9 mouse cellular contexts compared by ENCODE assay signal in genomic region chr5:75151146-75151900, GRCm38 (mm10). TPM values are rescaled to one million over a fixed set of nuclear protein-coding genes. Genes with fewer than 3 reads are reported as not detected.
DNase-seq lines count a peak whose midpoint lies in the region; ATAC-seq lines count a peak whose summit lies in the region.
"Had no signal": no experiment of that assay in that cellular context is flagged by ENCODE, and none has a peak within 500 bp of the region (broad histone marks: within the 10 kb centered on the region; RNA-seq: fewer than 3 reads in every experiment).

No protein-coding gene starts in this region.

- H3K9ac ChIP-seq in hindbrain, embryonic 14.5 days = no peak overlapping the region
- no peak overlapping the region for H3K9ac ChIP-seq in neural tube, embryonic 12.5 days

- peak overlapping the region; percentile 41 for H3K4me2 ChIP-seq in hindbrain, embryonic 14.5 days (replicated peaks)
- H3K4me2 ChIP-seq in neural tube, embryonic 12.5 days (replicated peaks) = peak overlapping the region; percentile 51

- H3K27me3 ChIP-seq in hindbrain, embryonic 14.5 days (ENCODE audit: control insufficient read depth, insufficient read depth, low read length) = peaks cover 94% of the 10 kb centered on the region
- H3K27me3 ChIP-seq in neural tube, embryonic 12.5 days (replicated peaks) = peaks cover 79% of the 10 kb centered on the region

- H3K9me3 ChIP-seq in hindbrain, embryonic 14.5 days (ENCODE audit: control insufficient read depth, low read length) = no peaks in the 10 kb centered on the region
- no peaks in the 10 kb centered on the region for H3K9me3 ChIP-seq in neural tube, embryonic 12.5 days
- H3K9me3 ChIP-seq: megakaryocyte, embryonic 14.5 days had no signal

- DNase-seq in right cerebral cortex, adult 18-20 months = peak; percentile 26
- DNase-seq in right cerebral cortex, postnatal 25 days = no peak
- DNase-seq in gastrocnemius, adult 8-10 months (ENCODE audit: low spot score in 2 of 2) = peak; percentile 45 to 59
- DNase-seq in hindbrain, embryonic 14.5 days (ENCODE audit: low spot score) = peak; percentile 68
- peak; percentile 68 for DNase-seq in liver

- no peak overlapping the region; the same call in 1 of the 2 replicates for H3K27ac ChIP-seq in brown adipose tissue, adult 24 weeks (replicated peaks; ENCODE audit: low read depth, low read length)
- no peak overlapping the region for H3K27ac ChIP-seq in hindbrain, embryonic 14.5 days
- H3K27ac ChIP-seq in neural tube, embryonic 12.5 days = no peak overlapping the region

- no peaks in the 10 kb centered on the region; the same call in 1 of the 2 replicates for H3K4me1 ChIP-seq in brown adipose tissue, adult 24 weeks (ENCODE audit: control insufficient read depth, insufficient read depth, insufficient read length, low read length)
- H3K4me1 ChIP-seq in hindbrain, embryonic 14.5 days (replicated peaks; ENCODE audit: control insufficient read depth, insufficient read depth, low read length) = peaks cover 23% of the 10 kb centered on the region; the same call in 1 of the 2 replicates
- H3K4me1 ChIP-seq in neural tube, embryonic 12.5 days = peaks cover 51% of the 10 kb centered on the region

- no peak for ATAC-seq in hindbrain, embryonic 14.5 days (ENCODE audit: low FRiP score)
- no peak for ATAC-seq in neural tube, embryonic 12.5 days (ENCODE audit: low FRiP score, low read depth)
- ATAC-seq in erythroid progenitor cell, adult 5-6 weeks (replicated peaks; ENCODE audit: low FRiP score, poor library complexity, severe bottlenecking) = no peak

- WGBS in hindbrain, embryonic 14.5 days = under 1% methylated on average over 35 of the region's 35 CpGs
- WGBS in neural tube, embryonic 12.5 days = under 1% methylated on average over 35 of the region's 35 CpGs

- peak overlapping the region; percentile 38 for H3K4me3 ChIP-seq in brown adipose tissue, adult 24 weeks (ENCODE audit: insufficient read depth, low read depth, low read length)
- peak overlapping the region; percentile 16 for H3K4me3 ChIP-seq in hindbrain, embryonic 14.5 days (replicated peaks; ENCODE audit: low read length)
- H3K4me3 ChIP-seq in neural tube, embryonic 12.5 days = peak overlapping the region; percentile 22
- H3K4me3 ChIP-seq: megakaryocyte, embryonic 14.5 days had no signal

- H3K36me3 ChIP-seq in hindbrain, embryonic 14.5 days (replicated peaks; ENCODE audit: control insufficient read depth, insufficient read depth) = no peaks in the 10 kb centered on the region
- H3K36me3 ChIP-seq in neural tube, embryonic 12.5 days = no peaks in the 10 kb centered on the region

RNA-seq across cellular contexts. Expression of gene Pdgfra, which starts 0.8 kb away (rescaled TPM):
- 6.4 and 10.3 TPM in 2 replicates for polyA plus RNA-seq in brown adipose tissue, adult 24 weeks (2012; ENCODE audit: insufficient read depth, insufficient read length, missing spikeins)
- total RNA-seq in gastrocnemius, adult 8-10 months (2022) = 10 to 100 TPM in 3 of 4 experiments, 1 to 10 TPM in 1; 7.0 to 18.1 (median 11.2) TPM
- polyA plus RNA-seq in hindbrain, embryonic 14.5 days (2014; fragmentation: Nextera tagmentation; extraction: Ambion mirVana) = 24.1 and 26.1 TPM in 2 replicates
- 23.9 and 24.4 TPM in 2 replicates for polyA plus RNA-seq in neural tube, embryonic 12.5 days (2016; fragmentation: Nextera tagmentation; extraction: Ambion mirVana)
- 0.42 TPM in 1 of 2 replicates, not detected in the other for total RNA-seq in erythroid progenitor cell, adult 5-6 weeks (2015; ENCODE audit: low replicate concordance)
- total RNA-seq in erythroid progenitor cell, adult 5-6 weeks (2017; ENCODE audit: low replicate concordance) = 0.26 TPM in 1 of 2 replicates, not detected in the other
